Mouse (Mus musculus) left cerebral cortex, postnatal 14 days (tissue): ENCODE results near the gene Olfr308. TPM values are rescaled to one million over a fixed set of nuclear protein-coding genes. Genes with fewer than 3 reads are reported as not detected.
"Not testable (repeated sequence)": the region's sequence is repeated elsewhere in the genome, so short reads cannot be mapped to it uniquely, and the experiment has no call there.

Experiments
- DNase-seq, 2 experiments: peaks; one replicate each; pipeline ENCODE4 v3.0.0; 2021 to 2022; ENCODE audit warnings: low spot score in 2 of 2, mixed read lengths in 1 of 2
- intact Hi-C: fragments of 180-260 bp; cut with DNase I; formaldehyde crosslinking; loops from one replicate; pipeline ENCODE4 v1.15.1; 2025
- long read RNA-seq, 2 experiments: library from polyadenylated mRNA; stranded (forward); transcript quantifications; one replicate each; pipeline ENCODE4 v2.0.0; 2021
- microRNA-seq, 2 experiments: library from miRNA; unstranded; fragments of <30 nt; microRNA quantifications; one replicate each; pipeline ENCODE4 v1.2.0; 2022
- total RNA-seq, 2 experiments: library from RNA; stranded (reverse); gene quantifications; 2 replicates each; pipeline ENCODE4 v1.2.3; 2021

Gene Olfr308
- total RNA-seq = not detected
- long read RNA-seq, experiment 1 = 0 reads
- long read RNA-seq, experiment 2 = 0 reads

GRCm38 (mm10) chr7:86325530-86325929, at the start of gene Olfr308:
Gene Olfr308 (minus strand): TSS chr7:86325630.
- intact Hi-C loops = no loop called here
- no peak for DNase-seq

GRCm38 (mm10) chr7:86366828-86367227, 41.4 kb upstream of the Olfr308 start, which contains the start of gene Olfr305:
Gene Olfr305 (minus strand): TSS chr7:86366928.
- no peak for DNase-seq
- intact Hi-C loops = no loop called here

GRCm38 (mm10) chr7:86346296-86346695, 20.9 kb upstream of the Olfr308 start:
- intact Hi-C loops, DNase-seq: not testable (repeated sequence)

- DNase-seq = no peak
- intact Hi-C loops = no loop called here
These were observed 18.8 kb upstream of the Olfr308 start for GRCm38 (mm10) chr7:86344253-86344652.

GRCm38 (mm10) chr7:86342881-86343565, 17.6 kb upstream of the Olfr308 start:
- intact Hi-C loops = no loop called here
- no peak for DNase-seq

- no peak for DNase-seq
- intact Hi-C loops = no loop called here
These were observed 12.1 kb upstream of the Olfr308 start, which contains the start of gene Olfr307 for GRCm38 (mm10) chr7:86337486-86337885. Gene Olfr307 (minus strand): TSS chr7:86337586.

GRCm38 (mm10) chr7:86321323-86321722, 4.1 kb downstream of the Olfr308 start:
- no peak for DNase-seq
- intact Hi-C loops = no loop called here

GRCm38 (mm10) chr7:86313608-86314007, 11.8 kb downstream of the Olfr308 start, which contains the start of gene Olfr309:
Gene Olfr309 (minus strand): TSS chr7:86313708.
- intact Hi-C loops = no loop called here
- DNase-seq = no peak

- intact Hi-C loops = no loop called here
- no peak for DNase-seq
These were observed 48.4 kb downstream of the Olfr308 start, which contains the start of gene Olfr310 for GRCm38 (mm10) chr7:86277072-86277471. Gene Olfr310 (minus strand): TSS chr7:86277172.

Small RNA genes lying within 50 kb of the gene (microRNA-seq; reads per million reads assigned to microRNA genes)
- gene Gm23192 = 0 reads per million in 2 experiments

Other genes starting within 250 kb of the Olfr308 start
- not detected for gene Vmn2r75, start 153.9 kb downstream of the Olfr308 start, total RNA-seq
- gene Vmn2r76, start 79.3 kb downstream of the Olfr308 start, total RNA-seq = not detected
- not detected for gene Olfr310, start 48.5 kb downstream of the Olfr308 start, total RNA-seq
- gene Olfr309, start 11.9 kb downstream of the Olfr308 start, total RNA-seq = not detected
- not detected for gene Olfr307, start 12.0 kb upstream of the Olfr308 start, total RNA-seq
- not detected for gene Olfr305, start 41.3 kb upstream of the Olfr308 start, total RNA-seq
- gene Olfr304, start 61.0 kb upstream of the Olfr308 start, total RNA-seq = not detected
- not detected for gene Olfr303, start 72.2 kb upstream of the Olfr308 start, total RNA-seq
- gene Olfr301, start 78.2 kb upstream of the Olfr308 start, total RNA-seq = not detected
- gene Olfr299, start 134.3 kb upstream of the Olfr308 start, total RNA-seq = not detected
- not detected for gene Olfr298, start 166.9 kb upstream of the Olfr308 start, total RNA-seq
- gene Olfr297, start 194.3 kb upstream of the Olfr308 start, total RNA-seq = not detected